Mouse (Mus musculus): ENCODE measurements around the gene Sipa1l2. TPM values are rescaled to one million over a fixed set of nuclear protein-coding genes. Genes with fewer than 3 reads are reported as not detected.

The Sipa1l2 gene
- polyA plus RNA-seq, 1 experiment from 2014 or later: 20.4 TPM

GRCm38 (mm10) chr8:125389756-125390505 lies 179.7 kb downstream of the Sipa1l2 start:
- no peaks in the 10 kb centered on the region for H3K27me3 ChIP-seq
- no peak for DNase-seq (ENCODE audit: low read depth, low spot score)
- in situ Hi-C loops (cut with MboI; ENCODE audit: low pct_unique_long_range_greater_than_20kb): no loop called here
- ChIA-PET CTCF (no interaction called here), POLR2A (interaction anchor here (0.7 kb wide), 1 partner anchor 108 kb away, joined by 3 read pairs; no protein-coding TSS in a partner anchor)
- ATAC-seq: no peak
- no peak for TF ChIP-seq CTCF (IDR thresholded peaks at IDR 0.05)

GRCm38 (mm10) chr8:125389280-125389679 lies 180.3 kb downstream of the Sipa1l2 start:
- ChIA-PET CTCF (no interaction called here), POLR2A (interaction anchor here (0.7 kb wide), 1 partner anchor 109 kb away, joined by 3 read pairs; no protein-coding TSS in a partner anchor)
- in situ Hi-C loops (cut with MboI; ENCODE audit: low pct_unique_long_range_greater_than_20kb): no loop called here
- TF ChIP-seq CTCF (IDR thresholded peaks at IDR 0.05): no peak
- H3K27me3 ChIP-seq: no peaks in the 10 kb centered on the region
- no peak for DNase-seq (ENCODE audit: low read depth, low spot score)
- no peak for ATAC-seq

- ATAC-seq (no peak), DNase-seq (ENCODE audit: low read depth, low spot score) (no peak)
- TF ChIP-seq CTCF (IDR thresholded peaks at IDR 0.05): no peak
- POLR2A ChIA-PET: interaction anchor here (0.7 kb wide), 1 partner anchor 110 kb away, joined by 3 read pairs; no protein-coding TSS in a partner anchor
- CTCF ChIA-PET: no interaction called here
- in situ Hi-C loops (cut with MboI; ENCODE audit: low pct_unique_long_range_greater_than_20kb): no loop called here
- H3K27me3 ChIP-seq: no peaks in the 10 kb centered on the region
These were observed 181.0 kb downstream of the Sipa1l2 start for GRCm38 (mm10) chr8:125388404-125389180.

GRCm38 (mm10) chr8:125385519-125386150 lies 184.0 kb downstream of the Sipa1l2 start:
- ChIA-PET POLR2A (interaction anchor here (0.6 kb wide), 1 partner anchor 20 kb away, joined by 4 read pairs; no protein-coding TSS in a partner anchor), CTCF (no interaction called here)
- no peak for TF ChIP-seq CTCF (IDR thresholded peaks at IDR 0.05)
- ATAC-seq: no peak
- in situ Hi-C loops (cut with MboI; ENCODE audit: low pct_unique_long_range_greater_than_20kb): no loop called here
- no peaks in the 10 kb centered on the region for H3K27me3 ChIP-seq
- no peak for DNase-seq (ENCODE audit: low read depth, low spot score)

- ATAC-seq: no peak
- TF ChIP-seq CTCF (IDR thresholded peaks at IDR 0.05): no peak
- DNase-seq (ENCODE audit: low read depth, low spot score): no peak
- CTCF ChIA-PET: no interaction called here
- H3K27me3 ChIP-seq: no peaks in the 10 kb centered on the region
- in situ Hi-C loops (cut with MboI; ENCODE audit: low pct_unique_long_range_greater_than_20kb): no loop called here
- POLR2A ChIA-PET: no interaction called here
These were observed 184.9 kb downstream of the Sipa1l2 start for GRCm38 (mm10) chr8:125384551-125385183.

GRCm38 (mm10) chr8:125381674-125382073 lies 187.9 kb downstream of the Sipa1l2 start:
- TF ChIP-seq CTCF (IDR thresholded peaks at IDR 0.05): no peak
- ATAC-seq: no peak
- POLR2A ChIA-PET: no interaction called here
- CTCF ChIA-PET: no interaction called here
- in situ Hi-C loops (cut with MboI; ENCODE audit: low pct_unique_long_range_greater_than_20kb): no loop called here
- no peak for DNase-seq (ENCODE audit: low read depth, low spot score)
- H3K27me3 ChIP-seq: no peaks in the 10 kb centered on the region

- in situ Hi-C loops (cut with MboI; ENCODE audit: low pct_unique_long_range_greater_than_20kb): no loop called here
- no peak for ATAC-seq
- CTCF ChIA-PET: no interaction called here
- POLR2A ChIA-PET: no interaction called here
- no peak for DNase-seq (ENCODE audit: low read depth, low spot score)
- H3K27me3 ChIP-seq: no peaks in the 10 kb centered on the region
- TF ChIP-seq CTCF (IDR thresholded peaks at IDR 0.05): no peak
These were observed 189.7 kb downstream of the Sipa1l2 start for GRCm38 (mm10) chr8:125379939-125380338.

- CTCF ChIA-PET: no interaction called here
- H3K27me3 ChIP-seq: no peaks in the 10 kb centered on the region
- ATAC-seq (no peak), DNase-seq (ENCODE audit: low read depth, low spot score) (no peak)
- in situ Hi-C loops (cut with MboI; ENCODE audit: low pct_unique_long_range_greater_than_20kb): no loop called here
- no peak for TF ChIP-seq CTCF (IDR thresholded peaks at IDR 0.05)
- POLR2A ChIA-PET: interaction anchor here (0.6 to 0.7 kb wide), 2 partner anchors 13 to 18 kb away, joined by 3 to 4 read pairs; no protein-coding TSS in a partner anchor
These were observed 190.5 kb downstream of the Sipa1l2 start for GRCm38 (mm10) chr8:125379156-125379555.

GRCm38 (mm10) chr8:125377704-125378103 lies 191.9 kb downstream of the Sipa1l2 start:
- DNase-seq (ENCODE audit: low read depth, low spot score) (no peak), ATAC-seq (no peak)
- ChIA-PET CTCF (interaction anchor here (0.7 to 1.3 kb wide), 2 partner anchors 15 to 89 kb away, joined by 3 read pairs; no protein-coding TSS in a partner anchor), POLR2A (interaction anchor here (0.6 kb wide), 1 partner anchor 882 kb away, joined by 3 read pairs; no protein-coding TSS in a partner anchor)
- TF ChIP-seq CTCF (IDR thresholded peaks at IDR 0.05): no peak
- H3K27me3 ChIP-seq: no peaks in the 10 kb centered on the region
- in situ Hi-C loops (cut with MboI; ENCODE audit: low pct_unique_long_range_greater_than_20kb): no loop called here

- TF ChIP-seq CTCF (IDR thresholded peaks at IDR 0.05): no peak
- CTCF ChIA-PET: interaction anchor here (1.2 to 1.3 kb wide), 2 partner anchors 13 to 88 kb away, joined by 3 read pairs; no protein-coding TSS in a partner anchor
- ATAC-seq (no peak), DNase-seq (ENCODE audit: low read depth, low spot score) (no peak)
- in situ Hi-C loops (cut with MboI; ENCODE audit: low pct_unique_long_range_greater_than_20kb): no loop called here
- H3K27me3 ChIP-seq: no peaks in the 10 kb centered on the region
- POLR2A ChIA-PET: interaction anchor here (0.6 kb wide), 1 partner anchor 10 kb away, joined by 3 read pairs; no protein-coding TSS in a partner anchor
These were observed 193.2 kb downstream of the Sipa1l2 start for GRCm38 (mm10) chr8:125376448-125376845.

All from Patski (cell line).